Mouse (Mus musculus): Measurements from ENCODE around the gene Ophn1. TPM values are rescaled to one million over a fixed set of nuclear protein-coding genes. Genes with fewer than 3 reads are reported as not detected.

Gene Ophn1
- total and polyA plus RNA-seq, 3 experiments = 4.3 to 6.0 (median 5.5) TPM

DNA sequence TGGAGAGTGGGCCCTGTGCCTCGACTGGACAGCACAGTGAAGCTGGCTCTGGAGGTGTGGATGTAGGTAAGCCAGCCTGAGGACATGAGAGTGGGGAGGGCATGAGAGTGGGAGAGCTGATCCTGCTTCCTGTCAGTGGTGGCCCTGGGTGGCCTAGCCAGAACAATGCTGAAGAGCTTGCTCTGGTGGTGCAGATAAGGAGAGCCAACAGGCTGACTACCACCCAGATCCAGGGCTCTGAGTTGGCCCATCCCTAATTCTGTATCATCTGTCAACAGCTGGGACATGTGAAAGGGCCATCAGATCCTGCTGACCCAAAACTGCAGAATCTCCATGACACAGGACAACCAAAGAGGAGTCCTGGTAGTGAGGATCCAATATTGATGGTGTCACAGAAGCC, 18.1 kb upstream of the Ophn1 start:
- Histone ChIP-seq H3K79me2 (replicated peaks; ENCODE audit: control insufficient read depth, insufficient read depth, low read length) (no peaks in the 10 kb centered on the region), H3K27me3 (ENCODE audit: control insufficient read depth, insufficient read depth, low read length) (no peaks in the 10 kb centered on the region), H3K36me3 (ENCODE audit: control insufficient read depth, insufficient read depth, low read length) (no peaks in the 10 kb centered on the region), H3K4me3 (no peak overlapping the region), H3K27ac (no peak overlapping the region), H3K9ac (ENCODE audit: low read depth, low read length) (no peak overlapping the region), H3K4me1 (ENCODE audit: control insufficient read depth, insufficient read depth, low read length) (no peaks in the 10 kb centered on the region)
- intact Hi-C loops (cut with DNase I) = no loop called here
- no peak for TF ChIP-seq CTCF (IDR thresholded peaks at IDR 0.05)
- no peak for TF ChIP-seq EP300 (IDR thresholded peaks at IDR 0.05; ENCODE audit: insufficient read depth, low read depth, low read length)
- TF ChIP-seq POLR2A (IDR thresholded peaks at IDR 0.05; ENCODE audit: insufficient read depth, low read depth, low read length) = no peak
- no peak for DNase-seq
- 50% methylated on average over 1 of the region's 1 CpGs for WGBS

DNA sequence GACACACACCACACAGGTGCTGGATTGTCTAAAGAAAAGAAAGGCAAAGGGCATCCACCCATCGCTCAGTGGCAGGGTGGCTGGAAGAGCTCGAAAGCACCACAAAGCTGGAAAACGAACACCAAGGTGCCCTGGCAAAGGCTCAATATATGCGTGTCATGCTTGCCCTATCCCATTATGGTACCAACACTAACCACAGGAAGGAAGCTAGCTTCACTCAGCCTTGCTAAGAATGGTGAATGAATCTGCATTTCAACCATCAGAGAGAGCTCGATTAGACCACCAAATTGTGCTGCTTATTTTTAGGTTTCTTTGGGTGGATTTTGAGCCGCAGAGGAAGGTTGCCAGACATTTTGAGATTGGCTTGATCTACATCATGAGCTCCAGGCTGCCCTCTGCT, 13.4 kb upstream of the Ophn1 start:
- Histone ChIP-seq H3K4me3 (no peak overlapping the region), H3K79me2 (replicated peaks; ENCODE audit: control insufficient read depth, insufficient read depth, low read length) (no peaks in the 10 kb centered on the region), H3K36me3 (ENCODE audit: control insufficient read depth, insufficient read depth, low read length) (no peaks in the 10 kb centered on the region), H3K4me1 (ENCODE audit: control insufficient read depth, insufficient read depth, low read length) (no peaks in the 10 kb centered on the region), H3K27ac (no peak overlapping the region), H3K27me3 (ENCODE audit: control insufficient read depth, insufficient read depth, low read length) (no peaks in the 10 kb centered on the region), H3K9ac (ENCODE audit: low read depth, low read length) (no peak overlapping the region)
- DNase-seq = no peak
- TF ChIP-seq EP300 (IDR thresholded peaks at IDR 0.05; ENCODE audit: insufficient read depth, low read depth, low read length) = no peak
- TF ChIP-seq POLR2A (IDR thresholded peaks at IDR 0.05; ENCODE audit: insufficient read depth, low read depth, low read length) = no peak
- no peak for TF ChIP-seq CTCF (IDR thresholded peaks at IDR 0.05)
- intact Hi-C loops (cut with DNase I) = no loop called here
- WGBS = 77% methylated on average over 6 of the region's 6 CpGs

DNA sequence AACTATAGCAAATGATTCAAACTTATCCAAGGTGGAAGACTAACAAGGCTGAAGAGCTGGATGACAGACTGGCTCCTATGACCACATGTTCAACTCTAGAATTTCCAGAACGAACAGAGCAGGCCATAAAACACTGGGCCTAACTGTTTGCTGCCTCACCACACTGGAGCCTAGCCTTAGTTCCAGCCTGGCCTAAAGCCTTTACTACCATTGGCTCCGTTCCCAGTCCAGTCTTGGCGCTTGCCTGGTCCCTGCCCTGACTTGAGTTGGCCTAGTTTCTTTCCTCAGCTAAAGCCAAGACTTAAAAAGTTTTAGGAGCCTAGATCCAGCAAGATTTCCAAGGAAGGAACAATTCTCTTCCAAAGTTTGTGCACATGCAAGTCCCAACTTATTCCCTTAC, 7.5 kb upstream of the Ophn1 start:
- no peak for TF ChIP-seq EP300 (IDR thresholded peaks at IDR 0.05; ENCODE audit: insufficient read depth, low read depth, low read length)
- no peak for TF ChIP-seq CTCF (IDR thresholded peaks at IDR 0.05)
- TF ChIP-seq POLR2A (IDR thresholded peaks at IDR 0.05; ENCODE audit: insufficient read depth, low read depth, low read length) = no peak
- DNase-seq = peak; percentile 54 to 59
- H3K27ac ChIP-seq = no peak overlapping the region
- no peak overlapping the region for H3K9ac ChIP-seq (ENCODE audit: low read depth, low read length)
- intact Hi-C loops (cut with DNase I) = no loop called here
- no peak overlapping the region for H3K4me3 ChIP-seq
- no peaks in the 10 kb centered on the region for H3K4me1 ChIP-seq (ENCODE audit: control insufficient read depth, insufficient read depth, low read length)
- H3K36me3 ChIP-seq (ENCODE audit: control insufficient read depth, insufficient read depth, low read length) = no peaks in the 10 kb centered on the region
- no peaks in the 10 kb centered on the region for H3K27me3 ChIP-seq (ENCODE audit: control insufficient read depth, insufficient read depth, low read length)
- H3K79me2 ChIP-seq (replicated peaks; ENCODE audit: control insufficient read depth, insufficient read depth, low read length) = no peaks in the 10 kb centered on the region
- 37% methylated on average over 3 of the region's 3 CpGs for WGBS

DNA sequence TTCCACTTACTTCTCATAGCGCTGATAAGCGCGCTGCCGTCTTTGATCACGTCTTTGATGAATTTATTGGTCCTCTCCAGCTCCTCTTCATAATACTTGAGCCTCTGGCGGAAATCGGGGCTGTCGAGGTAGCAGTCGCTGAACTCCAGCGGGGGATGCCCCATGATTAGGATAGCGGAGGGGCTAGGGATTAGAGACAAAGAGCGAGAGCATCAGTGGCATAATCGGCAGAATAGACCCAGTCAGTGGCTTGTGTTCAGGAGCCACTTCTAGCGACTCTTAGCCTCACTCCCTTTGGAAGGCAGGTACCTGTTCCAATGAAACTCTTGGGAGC, 786 bp downstream of the Ophn1 start:
- intact Hi-C loops (cut with DNase I) = loop anchor here (2.0 kb wide), 1 partner anchor 47 kb away; the partner anchor contains the start of gene Yipf6
- Histone ChIP-seq H3K4me3 (peak overlapping the region; percentile 51), H3K27ac (peak overlapping the region; percentile 78), H3K36me3 (ENCODE audit: control insufficient read depth, insufficient read depth, low read length) (no peaks in the 10 kb centered on the region; the same call in 1 of the 2 replicates), H3K79me2 (replicated peaks; ENCODE audit: control insufficient read depth, insufficient read depth, low read length) (no peaks in the 10 kb centered on the region), H3K27me3 (ENCODE audit: control insufficient read depth, insufficient read depth, low read length) (no peaks in the 10 kb centered on the region), H3K9ac (ENCODE audit: low read depth, low read length) (peak overlapping the region; percentile 80), H3K4me1 (ENCODE audit: control insufficient read depth, insufficient read depth, low read length) (no peaks in the 10 kb centered on the region; the same call in 1 of the 2 replicates)
- no peak for DNase-seq
- WGBS = 24% methylated on average over 14 of the region's 14 CpGs
- TF ChIP-seq CTCF (IDR thresholded peaks at IDR 0.05) (no peak), EP300 (IDR thresholded peaks at IDR 0.05; ENCODE audit: insufficient read depth, low read depth, low read length) (no peak), POLR2A (IDR thresholded peaks at IDR 0.05; ENCODE audit: insufficient read depth, low read depth, low read length) (no peak)

DNA sequence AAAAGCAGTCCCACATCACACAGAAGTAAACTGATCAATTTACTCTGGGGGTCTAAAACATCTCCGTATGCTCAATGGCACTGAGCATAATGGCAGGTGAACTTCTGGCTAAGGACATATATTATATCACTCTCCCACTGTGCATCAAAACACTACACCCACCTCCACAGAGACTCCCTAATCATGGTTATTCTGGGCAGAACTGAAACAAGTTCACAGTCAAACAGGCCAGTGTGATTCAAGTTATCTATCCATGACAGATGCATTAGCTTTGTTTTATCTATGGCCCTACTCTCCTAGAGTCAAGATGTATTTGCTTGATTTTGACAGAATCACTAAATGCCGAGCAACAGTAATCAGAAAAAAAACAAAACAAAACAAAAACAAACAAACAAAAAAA, 8.8 kb downstream of the Ophn1 start:
- Histone ChIP-seq H3K79me2 (replicated peaks; ENCODE audit: control insufficient read depth, insufficient read depth, low read length) (no peaks in the 10 kb centered on the region), H3K36me3 (ENCODE audit: control insufficient read depth, insufficient read depth, low read length) (no peaks in the 10 kb centered on the region), H3K27me3 (ENCODE audit: control insufficient read depth, insufficient read depth, low read length) (no peaks in the 10 kb centered on the region), H3K4me3 (no peak overlapping the region), H3K9ac (ENCODE audit: low read depth, low read length) (no peak overlapping the region), H3K27ac (no peak overlapping the region), H3K4me1 (ENCODE audit: control insufficient read depth, insufficient read depth, low read length) (no peaks in the 10 kb centered on the region; the same call in 1 of the 2 replicates)
- intact Hi-C loops (cut with DNase I) = no loop called here
- no peak for TF ChIP-seq CTCF (IDR thresholded peaks at IDR 0.05)
- no peak for TF ChIP-seq POLR2A (IDR thresholded peaks at IDR 0.05; ENCODE audit: insufficient read depth, low read depth, low read length)
- TF ChIP-seq EP300 (IDR thresholded peaks at IDR 0.05; ENCODE audit: insufficient read depth, low read depth, low read length) = no peak
- 91% methylated on average over 2 of the region's 2 CpGs for WGBS
- DNase-seq = no peak

DNA sequence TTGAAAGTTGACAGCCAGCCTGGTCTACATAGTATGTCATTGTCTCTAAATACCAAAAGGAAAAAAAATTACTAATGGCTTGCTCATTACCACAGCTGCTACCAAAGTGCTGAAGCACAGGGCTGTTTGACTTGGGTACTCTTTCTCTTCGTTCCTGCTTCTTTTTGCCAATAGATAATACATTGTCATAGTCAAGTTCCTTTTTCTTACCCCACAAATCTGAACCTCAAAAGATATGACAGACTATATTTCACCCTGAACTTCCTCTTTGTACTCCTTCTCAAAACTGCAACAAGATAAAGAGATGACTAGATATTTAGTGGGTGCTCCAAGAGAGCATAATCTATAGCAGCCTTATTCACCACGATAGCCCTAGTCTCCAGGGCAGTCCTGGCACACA, 9.7 kb downstream of the Ophn1 start:
- no peak for DNase-seq
- Histone ChIP-seq H3K27me3 (ENCODE audit: control insufficient read depth, insufficient read depth, low read length) (no peaks in the 10 kb centered on the region), H3K79me2 (replicated peaks; ENCODE audit: control insufficient read depth, insufficient read depth, low read length) (no peaks in the 10 kb centered on the region), H3K4me1 (ENCODE audit: control insufficient read depth, insufficient read depth, low read length) (no peaks in the 10 kb centered on the region; the same call in 1 of the 2 replicates), H3K27ac (no peak overlapping the region), H3K9ac (ENCODE audit: low read depth, low read length) (no peak overlapping the region), H3K36me3 (ENCODE audit: control insufficient read depth, insufficient read depth, low read length) (no peaks in the 10 kb centered on the region), H3K4me3 (no peak overlapping the region)
- intact Hi-C loops (cut with DNase I) = no loop called here
- no peak for TF ChIP-seq POLR2A (IDR thresholded peaks at IDR 0.05; ENCODE audit: insufficient read depth, low read depth, low read length)
- 70% methylated on average over 2 of the region's 2 CpGs for WGBS
